22 mouse cellular contexts compared by ENCODE assay signal in genomic region chr1:84272951-84273350, GRCm38 (mm10).
"Had no signal": no experiment of that assay in that cellular context is flagged by ENCODE, and none has a peak within 500 bp of the region (broad histone marks: within the 10 kb centered on the region; RNA-seq: fewer than 3 reads in every experiment).

No protein-coding gene starts in this region.

- H3K4me3 ChIP-seq: limb, embryonic 12.5 days; limb, embryonic 15.5 days; lung, embryonic 15.5 days; megakaryocyte, embryonic 14.5 days; midbrain, embryonic 10.5 days; midbrain, embryonic 13.5 days; myocyte; neural tube, embryonic 13.5 days; stomach, embryonic 15.5 days had no signal

- H3K4me1 ChIP-seq: limb, embryonic 12.5 days; lung, embryonic 15.5 days; megakaryocyte, embryonic 14.5 days; midbrain, embryonic 10.5 days; midbrain, embryonic 13.5 days; neural tube, embryonic 13.5 days; stomach, embryonic 15.5 days had no signal

- ATAC-seq: midbrain, embryonic 13.5 days; midbrain, embryonic 16.5 days had no signal

- H3K9me3 ChIP-seq: limb, embryonic 12.5 days; limb, embryonic 15.5 days; lung, embryonic 15.5 days; midbrain, embryonic 10.5 days; midbrain, embryonic 13.5 days; neural tube, embryonic 13.5 days; stomach, embryonic 15.5 days had no signal

- H3K9ac ChIP-seq: limb, embryonic 12.5 days; limb, embryonic 15.5 days; lung, embryonic 15.5 days; midbrain, embryonic 13.5 days; neural tube, embryonic 13.5 days; stomach, embryonic 15.5 days had no signal

- DNase-seq: kidney, adult 11 months; kidney, adult 8-10 months; kidney, postnatal 14 days; kidney, postnatal 4 days; left cerebral cortex, postnatal 4 days; lung, adult 18-20 months; lung, postnatal 10 days; lung, postnatal 36 days; retina, postnatal 1 day; right cerebral cortex, postnatal 25 days; spleen, adult 18-20 months; thymus, postnatal 25 days had no signal

- H3K4me2 ChIP-seq: limb, embryonic 12.5 days; limb, embryonic 15.5 days; lung, embryonic 15.5 days; midbrain, embryonic 13.5 days; neural tube, embryonic 13.5 days; stomach, embryonic 15.5 days had no signal

- H3K27ac ChIP-seq: limb, embryonic 12.5 days; limb, embryonic 15.5 days; lung, embryonic 15.5 days; midbrain, embryonic 10.5 days; midbrain, embryonic 13.5 days; neural tube, embryonic 13.5 days; stomach, embryonic 15.5 days had no signal

- H3K36me3 ChIP-seq: limb, embryonic 12.5 days; limb, embryonic 15.5 days; lung, embryonic 15.5 days; midbrain, embryonic 10.5 days; midbrain, embryonic 13.5 days; neural tube, embryonic 13.5 days; stomach, embryonic 15.5 days had no signal

- H3K27me3 ChIP-seq: limb, embryonic 12.5 days; limb, embryonic 15.5 days; lung, embryonic 15.5 days; megakaryocyte, embryonic 14.5 days; midbrain, embryonic 13.5 days; neural tube, embryonic 13.5 days; stomach, embryonic 15.5 days had no signal
